ENCODE assay signal across 11 mouse cellular contexts in the genomic region with DNA sequence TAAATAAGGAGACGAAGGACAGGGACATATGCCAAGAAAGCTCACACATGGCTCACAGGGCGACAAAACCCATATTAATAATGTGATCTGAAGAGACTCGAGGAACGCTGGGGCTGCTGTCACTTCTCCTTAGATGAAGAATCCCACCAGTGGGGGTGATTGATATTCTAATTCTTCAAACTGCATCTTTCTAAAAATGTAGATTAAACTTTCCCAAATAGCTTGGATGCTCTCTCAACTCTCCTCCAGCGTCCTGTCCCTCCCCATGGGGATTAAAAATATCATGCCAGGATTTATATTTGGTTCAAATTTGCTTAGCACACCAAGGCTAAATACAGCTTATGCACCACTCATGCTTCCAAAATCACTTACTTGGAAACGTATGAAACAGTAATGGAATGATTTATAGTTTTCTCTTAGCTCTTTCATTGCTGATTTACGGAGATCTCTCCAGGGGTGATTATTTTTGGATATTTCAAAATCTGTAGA.
A peak's percentile ranks its signal among the peaks of the same experiment; 100 is the strongest.
DNase-seq lines count a peak whose midpoint lies in the region; ATAC-seq lines count a peak whose summit lies in the region.
"Had no signal": no experiment of that assay in that cellular context is flagged by ENCODE, and none has a peak within 500 bp of the region (broad histone marks: within the 10 kb centered on the region; RNA-seq: fewer than 3 reads in every experiment).

No protein-coding gene starts in this region.

- no peaks in the 10 kb centered on the region for H3K9me3 ChIP-seq in intestine, embryonic 16.5 days (ENCODE audit: control insufficient read depth, low read length)
- H3K9me3 ChIP-seq in intestine, embryonic 15.5 days, result no peaks in the 10 kb centered on the region
- no peaks in the 10 kb centered on the region for H3K9me3 ChIP-seq in forebrain, embryonic 11.5 days (ENCODE audit: control insufficient read depth, low read length)
- H3K9me3 ChIP-seq in limb, embryonic 15.5 days, result no peaks in the 10 kb centered on the region
- H3K9me3 ChIP-seq: limb, embryonic 13.5 days had no signal

- no peak overlapping the region for H3K4me2 ChIP-seq in intestine, embryonic 16.5 days (ENCODE audit: low read depth, low read length)
- H3K4me2 ChIP-seq in intestine, embryonic 15.5 days (replicated peaks), result no peak overlapping the region
- H3K4me2 ChIP-seq in forebrain, embryonic 11.5 days (ENCODE audit: low read depth, low read length, severe bottlenecking), result peak overlapping the region; percentile 3; the same call in 1 of the 2 replicates
- H3K4me2 ChIP-seq in limb, embryonic 15.5 days, result no peak overlapping the region
- H3K4me2 ChIP-seq: limb, embryonic 13.5 days had no signal

- H3K4me3 ChIP-seq in intestine, embryonic 16.5 days (ENCODE audit: low read length), result no peak overlapping the region
- no peak overlapping the region for H3K4me3 ChIP-seq in intestine, embryonic 15.5 days (replicated peaks)
- no peak overlapping the region for H3K4me3 ChIP-seq in forebrain, embryonic 11.5 days (ENCODE audit: low read depth, low read length)
- H3K4me3 ChIP-seq in limb, embryonic 15.5 days, result no peak overlapping the region
- H3K4me3 ChIP-seq: limb, embryonic 13.5 days had no signal

- peak; percentile 73 for DNase-seq in brain, adult 2 months (ENCODE audit: low read depth, low spot score)
- no peak for DNase-seq in forebrain, embryonic 11.5 days (ENCODE audit: low spot score)
- DNase-seq in lung, postnatal 10 days, result no peak
- DNase-seq: right cerebral cortex, postnatal 14 days; thymus, postnatal 25 days had no signal

- 50% methylated on average over 7 of the region's 7 CpGs for WGBS in intestine, embryonic 16.5 days
- 47% methylated on average over 7 of the region's 7 CpGs for WGBS in intestine, embryonic 15.5 days
- 55% methylated on average over 7 of the region's 7 CpGs for WGBS in forebrain, embryonic 11.5 days
- WGBS in limb, embryonic 15.5 days, result 41% methylated on average over 7 of the region's 7 CpGs

- H3K36me3 ChIP-seq in intestine, embryonic 16.5 days (ENCODE audit: control insufficient read depth, insufficient read depth, low read length), result no peaks in the 10 kb centered on the region
- H3K36me3 ChIP-seq in intestine, embryonic 15.5 days, result no peaks in the 10 kb centered on the region
- no peaks in the 10 kb centered on the region for H3K36me3 ChIP-seq in forebrain, embryonic 11.5 days (ENCODE audit: control insufficient read depth, insufficient read depth, low read length)
- H3K36me3 ChIP-seq in limb, embryonic 15.5 days, result no peaks in the 10 kb centered on the region
- H3K36me3 ChIP-seq: limb, embryonic 13.5 days had no signal

- H3K27me3 ChIP-seq in intestine, embryonic 16.5 days (replicated peaks; ENCODE audit: control insufficient read depth, insufficient read depth, low read length), result no peaks in the 10 kb centered on the region
- no peaks in the 10 kb centered on the region for H3K27me3 ChIP-seq in intestine, embryonic 15.5 days (replicated peaks)
- no peaks in the 10 kb centered on the region for H3K27me3 ChIP-seq in forebrain, embryonic 11.5 days (ENCODE audit: control insufficient read depth, insufficient read depth, low read length)
- H3K27me3 ChIP-seq in limb, embryonic 15.5 days, result no peaks in the 10 kb centered on the region
- H3K27me3 ChIP-seq: limb, embryonic 13.5 days had no signal

- ATAC-seq in intestine, embryonic 16.5 days, result no peak
- ATAC-seq in intestine, embryonic 15.5 days, result no peak
- no peak for ATAC-seq in forebrain, embryonic 11.5 days (replicated peaks; ENCODE audit: low FRiP score)
- no peak for ATAC-seq in limb, embryonic 15.5 days (ENCODE audit: insufficient number of reproducible peaks, low FRiP score, low TSS enrichment, low read depth)
- ATAC-seq in inflammation-experienced regulatory T-cells, adult 6 months, result no peak
- ATAC-seq in cerebellum, adult (ENCODE audit: insufficient number of reproducible peaks, low FRiP score, low TSS enrichment), result no peak

- H3K27ac ChIP-seq in intestine, embryonic 16.5 days (ENCODE audit: low read length), result peak overlapping the region; percentile 8; the same call in 1 of the 2 replicates
- no peak overlapping the region for H3K27ac ChIP-seq in intestine, embryonic 15.5 days
- peak overlapping the region; percentile 92 for H3K27ac ChIP-seq in forebrain, embryonic 11.5 days (ENCODE audit: low read depth, low read length)
- H3K27ac ChIP-seq in limb, embryonic 15.5 days, result peak overlapping the region; percentile 54; the same call in 1 of the 2 replicates

- H3K4me1 ChIP-seq in intestine, embryonic 16.5 days (ENCODE audit: control insufficient read depth, insufficient read depth, low read length), result peaks cover 55% of the 10 kb centered on the region
- peaks cover 40% of the 10 kb centered on the region for H3K4me1 ChIP-seq in intestine, embryonic 15.5 days (replicated peaks)
- peaks cover 51% of the 10 kb centered on the region for H3K4me1 ChIP-seq in forebrain, embryonic 11.5 days (replicated peaks; ENCODE audit: control insufficient read depth, insufficient read depth, low read length)
- peaks cover 56% of the 10 kb centered on the region for H3K4me1 ChIP-seq in limb, embryonic 15.5 days

- H3K9ac ChIP-seq in intestine, embryonic 16.5 days (ENCODE audit: low read depth, low read length), result no peak overlapping the region
- no peak overlapping the region for H3K9ac ChIP-seq in intestine, embryonic 15.5 days
- H3K9ac ChIP-seq in forebrain, embryonic 11.5 days (ENCODE audit: low read length), result no peak overlapping the region
- no peak overlapping the region for H3K9ac ChIP-seq in limb, embryonic 15.5 days
- H3K9ac ChIP-seq: limb, embryonic 13.5 days had no signal
